Mouse (Mus musculus) olfactory bulb, adult 2 months (tissue): ENCODE data around the gene Spint3.

Experiments used
- CTCF ChIP-seq: fragments of 200-500 bp; IDR thresholded peaks from 2 replicates; pipeline ENCODE4 v1.5.1; 2012; ENCODE audit warnings: low read depth, mild to moderate bottlenecking, low read length, moderate library complexity; ENCODE audit not compliant: insufficient read depth
- POLR2A ChIP-seq: fragments of 200-500 bp; IDR thresholded peaks from 2 replicates; pipeline ENCODE4 v1.6.1; 2012; ENCODE audit warnings: mild to moderate bottlenecking, low read depth, low read length, moderate library complexity; ENCODE audit not compliant: insufficient read depth

GRCm38 (mm10) chr2:164562391-164563188, 10.7 kb downstream of the Spint3 start, which contains the start of gene Wfdc2:
- no peak for TF ChIP-seq POLR2A
- TF ChIP-seq CTCF, result no peak
